Mouse (Mus musculus) bone marrow, adult 2 months (tissue): ENCODE data around the gene Tmem253. TPM values are rescaled to one million over a fixed set of nuclear protein-coding genes. Genes with fewer than 3 reads are reported as not detected.

Experiments
- H3K27ac ChIP-seq: fragments of 200-500 bp; 2 replicates; pipeline ENCODE4 v1.5.1; 2012; ENCODE audit warnings: low read depth, mild to moderate bottlenecking, control low read depth, inconsistent platforms, low read length; ENCODE audit not compliant: control insufficient read depth, poor library complexity, insufficient read depth
- H3K4me1 ChIP-seq: fragments of 200-500 bp; 2 replicates; pipeline ENCODE4 v1.6.1; 2011; ENCODE audit warnings: low read length; ENCODE audit not compliant: control insufficient read depth, insufficient read depth
- H3K4me3 ChIP-seq: fragments of 200-500 bp; replicated peaks from 2 replicates; pipeline ENCODE3; 2011; ENCODE audit warnings: mild to moderate bottlenecking, low read depth, low read length, control low read depth; ENCODE audit not compliant: control insufficient read depth
- CTCF ChIP-seq: fragments of 200-500 bp; IDR thresholded peaks from 2 replicates; pipeline ENCODE4 v1.5.1; 2011; ENCODE audit warnings: low read length, control low read depth; ENCODE audit not compliant: control insufficient read depth, insufficient read depth
- POLR2A ChIP-seq: fragments of 200-500 bp; IDR thresholded peaks from 2 replicates; pipeline ENCODE4 v1.6.1; 2011; ENCODE audit warnings: low read depth, mild to moderate bottlenecking, control low read depth, low read length, borderline replicate concordance; ENCODE audit not compliant: control insufficient read depth
- WGBS: fragments of 180-500 bp; shearing (Covaris S2); methylation state at CpG from one replicate; pipeline ENCODE4 v1.1.7; 2018; 5-methylcytosine and 5-hydroxymethylcytosine counted together
- polyA plus RNA-seq: library from polyadenylated mRNA; stranded (reverse); fragments of >200 nt; gene quantifications from 2 replicates; pipeline ENCODE4 v1.2.4, GENCODE M21; 2011; ENCODE audit warnings: low replicate concordance; ENCODE audit not compliant: missing spikeins, insufficient read depth, insufficient read length

Tmem253 gene
- polyA plus RNA-seq, 1 experiment, result not detected

DNA sequence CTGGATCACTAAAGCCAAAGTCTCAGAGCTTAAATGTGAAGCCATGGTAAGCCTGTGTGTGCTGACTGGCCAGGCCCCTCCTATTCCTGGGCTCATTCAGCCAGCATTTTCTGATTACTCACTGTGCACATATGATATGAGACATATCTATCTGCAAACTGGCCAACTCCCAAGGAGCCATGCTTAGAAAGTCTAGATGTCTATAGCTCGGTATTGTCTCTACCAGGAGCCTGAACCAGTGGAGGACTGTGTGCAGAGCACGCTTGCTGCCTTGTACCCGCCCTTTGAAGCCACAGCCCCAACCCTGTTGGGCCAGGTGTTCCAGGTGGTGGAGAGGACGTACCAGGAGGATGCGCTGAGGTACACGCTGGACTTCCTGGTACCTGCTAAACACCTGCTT lies 28.3 kb upstream of the Tmem253 start:
- H3K4me1 ChIP-seq, result no peaks in the 10 kb centered on the region; the same call in 1 of the 2 replicates
- H3K27ac ChIP-seq, result no peak overlapping the region
- 70% methylated on average over 6 of the region's 6 CpGs for WGBS
- no peak overlapping the region for H3K4me3 ChIP-seq
- TF ChIP-seq CTCF (no peak), POLR2A (no peak)

DNA sequence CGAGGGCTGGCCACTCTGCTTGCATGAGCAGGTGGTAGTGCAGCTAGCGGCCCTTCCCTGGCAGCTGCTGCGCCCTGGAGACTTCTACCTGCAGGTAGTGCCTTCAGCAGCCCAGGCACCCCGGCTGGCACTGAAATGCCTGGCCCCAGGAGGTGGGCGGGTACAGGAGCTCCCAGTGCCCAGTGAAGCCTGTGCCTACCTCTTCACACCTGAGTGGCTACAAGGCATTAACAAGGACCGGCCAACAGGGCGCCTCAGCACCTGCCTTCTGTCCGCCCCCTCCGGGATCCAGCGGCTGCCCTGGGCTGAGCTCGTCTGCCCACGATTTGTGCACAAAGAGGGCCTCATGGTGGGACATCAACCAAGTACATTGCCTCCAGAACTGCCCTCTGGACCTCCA lies 26.7 kb upstream of the Tmem253 start:
- TF ChIP-seq POLR2A (no peak), CTCF (no peak)
- 88% methylated on average over 12 of the region's 12 CpGs for WGBS
- Histone ChIP-seq H3K4me1 (no peaks in the 10 kb centered on the region; the same call in 1 of the 2 replicates), H3K27ac (no peak overlapping the region), H3K4me3 (no peak overlapping the region)

DNA sequence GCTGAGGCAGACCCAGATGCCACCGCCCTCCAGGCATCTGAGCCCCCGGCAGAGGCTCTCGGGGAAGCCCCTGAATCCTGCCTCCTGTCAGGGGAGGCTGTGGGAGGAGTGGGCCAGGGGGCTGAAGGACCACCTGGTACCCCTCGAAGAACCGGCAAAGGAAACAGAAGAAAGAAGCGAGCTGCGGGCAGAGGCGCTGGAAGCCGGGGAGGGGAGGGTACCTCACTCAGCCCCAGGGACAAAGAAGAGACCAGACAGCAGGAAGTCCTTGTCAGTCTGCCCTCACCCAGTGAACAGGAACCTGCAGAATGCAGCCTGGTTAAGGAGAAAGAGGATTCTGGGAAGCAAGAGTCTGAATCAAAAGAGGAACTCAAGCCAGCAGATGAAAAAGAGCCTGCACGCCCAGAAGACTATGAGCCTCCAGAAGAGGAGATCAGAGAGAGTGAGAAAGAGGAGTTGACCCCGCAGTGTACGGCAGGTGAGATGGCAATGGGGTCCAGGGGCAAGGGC lies 25.9 kb upstream of the Tmem253 start:
- 37% methylated on average over 12 of the region's 12 CpGs for WGBS
- no peaks in the 10 kb centered on the region; the same call in 1 of the 2 replicates for H3K4me1 ChIP-seq
- H3K27ac ChIP-seq, result no peak overlapping the region
- H3K4me3 ChIP-seq, result no peak overlapping the region
- TF ChIP-seq CTCF (no peak), POLR2A (no peak)

DNA sequence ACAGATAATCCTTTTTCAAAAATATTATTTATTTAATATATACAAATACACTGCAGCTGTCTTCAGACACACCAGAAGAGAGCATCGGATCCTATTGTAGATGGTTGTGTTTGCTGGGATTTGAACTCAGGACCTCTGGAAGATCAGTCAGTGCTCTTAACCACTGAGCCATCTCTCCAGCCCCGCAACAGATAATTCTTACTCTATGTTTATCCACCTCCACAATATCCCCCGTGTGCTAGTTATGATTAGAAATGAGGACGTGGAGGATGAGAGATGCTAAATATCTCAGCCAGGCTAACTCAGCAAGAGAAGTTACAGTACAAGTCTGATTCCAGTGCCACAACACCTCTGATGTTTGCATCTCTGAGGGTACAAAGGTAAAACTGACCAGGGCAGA lies 21.0 kb upstream of the Tmem253 start:
- Histone ChIP-seq H3K4me1 (no peaks in the 10 kb centered on the region; the same call in 1 of the 2 replicates), H3K4me3 (no peak overlapping the region), H3K27ac (no peak overlapping the region)
- WGBS, result 82% methylated on average over 4 of the region's 4 CpGs
- TF ChIP-seq CTCF, result no peak
- no peak for TF ChIP-seq POLR2A

DNA sequence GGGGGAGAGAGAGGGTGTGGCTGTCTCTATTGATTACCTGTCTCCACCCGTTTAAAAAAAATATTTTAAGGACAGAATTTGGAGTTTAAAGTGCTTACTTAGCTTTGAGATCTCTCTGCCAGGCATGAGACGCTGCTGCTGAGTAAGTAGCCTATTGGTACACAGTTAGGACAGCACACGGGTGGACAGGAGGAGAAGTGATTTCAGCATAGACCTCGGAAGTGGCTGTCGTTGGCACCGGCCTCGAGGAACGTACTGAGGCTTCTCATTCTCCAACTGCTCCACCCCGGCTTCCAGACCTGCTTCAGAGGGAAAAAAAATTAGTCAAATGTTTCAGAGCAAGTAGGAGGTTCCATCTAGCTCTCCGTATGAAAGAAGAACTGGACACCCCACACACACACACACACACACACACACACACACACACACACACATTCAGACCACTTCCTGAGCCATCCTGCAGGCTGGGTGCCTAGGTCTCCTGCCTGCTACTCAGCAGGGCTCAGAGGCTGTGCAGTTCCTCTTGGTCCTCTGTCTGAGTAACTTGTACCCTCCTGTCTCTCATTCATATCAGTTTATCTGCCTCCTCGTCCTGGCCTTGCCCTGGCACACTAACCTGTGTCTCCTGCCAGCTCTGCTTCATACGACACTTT lies 20.1 kb upstream of the Tmem253 start:
- no peaks in the 10 kb centered on the region; the same call in 1 of the 2 replicates for H3K4me1 ChIP-seq
- WGBS, result 26% methylated on average over 12 of the region's 12 CpGs
- no peak overlapping the region for H3K4me3 ChIP-seq
- TF ChIP-seq POLR2A, result no peak
- no peak for TF ChIP-seq CTCF
- no peak overlapping the region for H3K27ac ChIP-seq

DNA sequence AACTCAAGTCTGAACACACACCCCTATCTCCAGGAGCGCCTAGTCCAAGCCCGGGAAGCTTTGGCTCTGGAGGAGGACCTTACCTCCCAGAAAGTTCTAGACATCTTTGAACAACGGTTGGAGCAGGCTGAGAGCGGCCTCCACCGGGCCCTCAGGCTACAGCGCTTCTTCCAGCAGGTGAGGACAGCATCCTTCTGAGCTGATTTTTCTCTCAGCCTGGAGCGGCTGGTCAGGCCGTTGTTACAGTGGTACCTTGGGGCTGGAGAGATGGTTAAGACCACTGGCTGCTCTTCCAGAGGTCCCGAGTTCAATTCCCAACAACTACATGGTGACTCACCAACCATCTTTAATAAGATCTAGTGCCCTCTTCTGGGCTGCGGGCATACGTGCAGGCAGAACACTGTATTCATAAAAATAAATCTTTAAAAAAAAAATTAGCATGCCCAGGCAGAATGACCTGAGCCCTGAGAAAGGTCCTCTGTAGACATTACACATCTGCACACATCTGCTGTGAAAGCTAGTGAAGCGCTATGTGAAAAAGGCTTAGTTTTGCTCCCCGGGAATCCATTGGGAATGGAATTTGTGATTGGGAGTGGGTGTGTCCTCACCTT lies 19.1 kb upstream of the Tmem253 start:
- Histone ChIP-seq H3K4me1 (no peaks in the 10 kb centered on the region; the same call in 1 of the 2 replicates), H3K27ac (no peak overlapping the region), H3K4me3 (no peak overlapping the region)
- TF ChIP-seq POLR2A, result no peak
- no peak for TF ChIP-seq CTCF
- WGBS, result 86% methylated on average over 13 of the region's 13 CpGs

DNA sequence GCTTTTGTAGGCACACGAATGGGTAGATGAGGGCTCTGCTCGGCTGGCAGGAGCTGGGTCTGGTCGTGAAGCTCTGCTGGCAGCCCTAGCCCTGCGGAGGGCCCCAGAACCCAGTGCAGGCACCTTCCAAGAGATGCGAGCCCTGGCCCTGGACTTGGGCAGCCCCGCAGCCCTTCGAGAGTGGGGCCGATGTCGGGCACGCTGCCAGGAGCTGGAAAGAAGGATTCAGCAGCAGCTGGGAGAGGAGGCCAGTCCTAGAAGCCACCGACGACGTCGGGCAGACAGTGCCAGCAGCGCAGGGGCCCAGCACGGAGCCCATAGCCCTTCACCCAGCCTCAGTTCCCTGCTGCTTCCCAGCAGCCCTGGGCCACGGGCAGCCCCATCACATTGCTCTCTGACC lies 18.6 kb upstream of the Tmem253 start:
- no peak overlapping the region for H3K4me3 ChIP-seq
- H3K4me1 ChIP-seq, result no peaks in the 10 kb centered on the region; the same call in 1 of the 2 replicates
- H3K27ac ChIP-seq, result no peak overlapping the region
- WGBS, result 89% methylated on average over 17 of the region's 17 CpGs
- TF ChIP-seq POLR2A (no peak), CTCF (no peak)

DNA sequence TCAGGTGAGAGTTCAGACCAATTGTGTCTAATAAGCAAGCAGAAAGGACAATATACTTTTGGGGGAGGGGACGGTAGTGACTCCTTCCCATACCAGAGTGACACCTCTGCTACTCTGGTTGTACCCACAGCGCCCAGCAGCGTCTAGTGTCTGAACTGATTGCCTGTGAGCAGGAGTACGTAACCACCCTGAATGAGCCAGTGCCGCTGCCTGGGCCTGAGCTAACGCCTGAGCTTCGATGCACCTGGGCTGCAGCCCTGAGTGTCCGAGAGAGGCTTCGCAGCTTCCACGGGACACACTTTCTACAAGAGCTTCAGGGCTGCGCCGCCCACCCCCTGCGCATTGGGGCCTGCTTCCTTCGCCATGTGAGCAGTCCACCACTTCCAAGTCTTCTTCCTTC lies 18.0 kb upstream of the Tmem253 start:
- Histone ChIP-seq H3K4me1 (no peaks in the 10 kb centered on the region; the same call in 1 of the 2 replicates), H3K27ac (no peak overlapping the region), H3K4me3 (no peak overlapping the region)
- 94% methylated on average over 14 of the region's 14 CpGs for WGBS
- TF ChIP-seq CTCF (no peak), POLR2A (no peak)

DNA sequence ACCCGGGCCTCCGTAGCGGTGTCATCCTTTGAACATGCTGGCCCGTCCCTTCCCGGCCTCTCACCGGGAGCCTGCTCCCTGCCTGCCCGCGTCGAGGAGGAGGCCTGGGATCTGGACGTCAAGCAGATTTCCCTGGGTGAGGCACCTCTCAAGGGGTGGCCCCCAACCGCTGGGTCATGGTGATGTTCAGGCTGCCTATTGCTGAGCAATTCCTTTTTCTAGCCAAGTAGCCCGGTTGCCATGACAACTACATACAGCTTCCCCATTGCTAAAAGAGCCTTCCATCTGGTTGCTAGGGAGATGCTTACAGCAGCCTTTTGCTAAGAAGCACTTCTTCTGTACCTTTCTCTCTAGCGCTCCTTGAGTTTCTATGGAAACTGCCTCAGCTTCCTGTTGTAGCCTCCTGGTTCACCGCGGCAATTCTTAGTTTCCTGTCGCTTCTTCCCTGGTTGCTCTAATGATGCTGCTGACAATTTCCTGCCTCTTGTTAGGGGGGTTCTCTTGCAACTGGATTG lies 11.4 kb upstream of the Tmem253 start:
- Histone ChIP-seq H3K4me1 (no peaks in the 10 kb centered on the region), H3K27ac (no peak overlapping the region), H3K4me3 (no peak overlapping the region)
- 48% methylated on average over 16 of the region's 16 CpGs for WGBS
- TF ChIP-seq CTCF, result no peak
- TF ChIP-seq POLR2A, result no peak; the same call in 1 of the 2 replicates
